Mouse (Mus musculus): ENCODE measurements at regions not wholly inside any gene's neighbourhood (a gene's known extent, or its start where the extent isn't known, plus 50 kb on each side); places are given as distances from the start of the nearest gene placed in this dataset.

- TF ChIP-seq CTCF (IDR thresholded peaks at IDR 0.05; ENCODE audit: low read depth) (no peak), EP300 (optimal IDR thresholded peaks at IDR 0.05) (no peak)
Observed at GRCm38 (mm10) chr4:52056031-52056430, 383.0 kb upstream of the Smc2 start.

All from stomach, postnatal 0 days (tissue).